Mouse (Mus musculus): ENCODE results near the gene Afg1l.

GRCm38 (mm10) chr10:42299967-42300366 lies 178.4 kb downstream of the Afg1l start:
- TF ChIP-seq CTCF (IDR thresholded peaks at IDR 0.05) = no peak
- no peak for TF ChIP-seq POLR2A (IDR thresholded peaks at IDR 0.05; ENCODE audit: insufficient read depth, low read depth, low read length)

Data from heart, adult 2 months (tissue).